ENCODE assay signal across 8 mouse cellular contexts in the genomic region with DNA sequence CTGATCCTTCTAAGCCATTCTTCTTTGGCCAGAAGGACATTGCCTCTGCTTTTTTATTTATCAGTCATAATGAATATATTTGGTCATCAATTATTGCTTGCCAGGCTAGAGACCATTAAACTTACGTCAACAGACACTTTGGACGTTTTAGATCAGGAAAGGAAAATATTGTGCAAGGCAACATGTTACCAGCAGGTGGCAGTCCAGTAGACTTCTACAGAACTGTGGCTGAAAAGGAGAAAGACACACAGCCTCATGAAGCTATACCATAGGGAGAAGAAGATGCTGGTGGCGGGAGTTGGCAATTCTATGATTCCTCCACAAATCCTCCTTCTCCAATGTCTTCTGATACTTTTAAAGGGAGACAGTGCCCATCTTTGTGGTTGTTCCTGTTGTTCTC.
DNase-seq lines count a peak whose midpoint lies in the region; ATAC-seq lines count a peak whose summit lies in the region.

No protein-coding gene starts in this region.

- peak; percentile 94 for DNase-seq in midbrain, embryonic 11.5 days (ENCODE audit: low spot score, missing footprints)
- peak; percentile 14 for DNase-seq in WW6 (ENCODE audit: low read depth, low spot score)
- DNase-seq in cerebellum, adult 11-12 months: peak; percentile 19
- DNase-seq in frontal cortex, postnatal 25 days (ENCODE audit: low spot score in 2 of 2): peak; percentile 50 to 56
- peak; percentile 39 to 77 for DNase-seq in layer of hippocampus, postnatal 25 days (ENCODE audit: extremely low spot score in 1 of 2, low spot score in 1 of 2)
- peak; percentile 76 for DNase-seq in mesoderm, embryonic 11.5 days (ENCODE audit: low read depth, low spot score)

- WGBS in midbrain, embryonic 11.5 days: 41% methylated on average over 3 of the region's 3 CpGs
- 31% methylated on average over 3 of the region's 3 CpGs for WGBS in midbrain, embryonic 15.5 days

- no peak overlapping the region for H3K4me2 ChIP-seq in midbrain, embryonic 11.5 days
- no peak overlapping the region for H3K4me2 ChIP-seq in midbrain, embryonic 15.5 days

- H3K27me3 ChIP-seq in midbrain, embryonic 11.5 days (ENCODE audit: control insufficient read depth, insufficient read depth, low read length): no peaks in the 10 kb centered on the region
- no peaks in the 10 kb centered on the region; the same call in 1 of the 2 replicates for H3K27me3 ChIP-seq in midbrain, embryonic 15.5 days (replicated peaks)

- H3K36me3 ChIP-seq in midbrain, embryonic 11.5 days (ENCODE audit: control insufficient read depth, insufficient read depth, low read length): no peaks in the 10 kb centered on the region
- no peaks in the 10 kb centered on the region for H3K36me3 ChIP-seq in midbrain, embryonic 15.5 days (replicated peaks)

- no peak overlapping the region for H3K27ac ChIP-seq in midbrain, embryonic 11.5 days (ENCODE audit: low read depth, low read length)
- no peak overlapping the region for H3K27ac ChIP-seq in midbrain, embryonic 15.5 days

- no peak for ATAC-seq in midbrain, embryonic 11.5 days (ENCODE audit: low FRiP score)
- ATAC-seq in midbrain, embryonic 15.5 days (replicated peaks): no peak
- no peak for ATAC-seq in activated CD4-positive, CD25-positive, alpha-beta regulatory T cell, adult 4 months

- no peaks in the 10 kb centered on the region for H3K9me3 ChIP-seq in midbrain, embryonic 11.5 days (ENCODE audit: control insufficient read depth, low read length)
- H3K9me3 ChIP-seq in midbrain, embryonic 15.5 days: no peaks in the 10 kb centered on the region

- H3K4me1 ChIP-seq in midbrain, embryonic 11.5 days (ENCODE audit: control insufficient read depth, insufficient read depth, low read length): no peaks in the 10 kb centered on the region
- H3K4me1 ChIP-seq in midbrain, embryonic 15.5 days: no peaks in the 10 kb centered on the region

- H3K9ac ChIP-seq in midbrain, embryonic 11.5 days (ENCODE audit: low read length): no peak overlapping the region
- H3K9ac ChIP-seq in midbrain, embryonic 15.5 days: no peak overlapping the region

- no peak overlapping the region for H3K4me3 ChIP-seq in midbrain, embryonic 11.5 days (ENCODE audit: low read depth, low read length)
- H3K4me3 ChIP-seq in midbrain, embryonic 15.5 days: no peak overlapping the region

Comparison
In these comparisons a context has a peak if more than half of its experiments do, and no peak if none do; other contexts are left out.
1. DNase-seq: peak in every context shown above with its lines; median percentile 94 in midbrain, embryonic 11.5 days; 76 in mesoderm, embryonic 11.5 days; 58 in layer of hippocampus, postnatal 25 days; 53 in frontal cortex, postnatal 25 days; 19 in cerebellum, adult 11-12 months; 14 in WW6.